Comparison of ENCODE assay signal across 8 mouse cellular contexts in the genomic region with DNA sequence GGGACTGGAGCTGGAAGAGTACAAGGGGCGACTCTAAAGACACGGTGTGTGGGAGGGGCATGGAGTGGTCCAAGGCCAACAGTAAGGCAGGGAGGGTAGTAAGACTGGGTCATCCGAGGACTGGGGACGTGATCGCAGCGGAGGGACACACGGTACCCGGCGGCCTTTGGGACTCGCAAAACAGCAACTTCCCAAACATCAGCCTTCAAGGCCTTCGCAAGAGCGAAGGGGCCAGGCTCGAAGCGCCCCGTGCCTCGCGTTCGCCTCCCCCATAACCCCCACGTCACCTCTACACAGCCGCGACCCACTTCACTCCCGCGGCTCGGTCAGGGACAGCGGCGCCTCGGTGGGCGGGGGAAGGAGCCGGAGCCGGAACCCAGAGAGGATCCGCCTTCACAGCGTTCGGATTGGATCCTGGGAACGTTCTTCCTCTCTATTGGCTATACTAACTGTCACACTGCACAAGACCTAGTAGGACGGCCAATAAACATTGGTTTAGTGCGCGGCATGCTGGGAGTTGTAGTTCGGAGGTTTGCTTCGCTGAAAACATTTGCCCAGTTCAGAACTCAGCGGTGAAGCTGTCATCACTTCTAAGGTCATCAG. TPM values are rescaled to one million over a fixed set of nuclear protein-coding genes. Genes with fewer than 3 reads are reported as not detected.
DNase-seq lines count a peak whose midpoint lies in the region; ATAC-seq lines count a peak whose summit lies in the region.

A gene (minus strand): TSS at position 345 of the 603 bp plus-strand sequence.

- H3K9ac ChIP-seq in intestine, embryonic 14.5 days (ENCODE audit: low read length) = peak within 1 kb of the TSS; percentile 81

- WGBS in intestine, embryonic 14.5 days = under 1% methylated on average over 40 of the region's 40 CpGs

- no peaks in the 10 kb centered on the region for H3K9me3 ChIP-seq in intestine, embryonic 14.5 days (ENCODE audit: control insufficient read depth, low read length)

- no peaks in the 10 kb centered on the region for H3K27me3 ChIP-seq in intestine, embryonic 14.5 days (replicated peaks; ENCODE audit: control insufficient read depth, insufficient read depth, low read length)

- H3K27ac ChIP-seq in intestine, embryonic 14.5 days (ENCODE audit: low read depth) = peak within 1 kb of the TSS; percentile 39; the same call in 1 of the 2 replicates

- peaks cover 6% of the 10 kb centered on the region; the same call in 1 of the 2 replicates for H3K4me1 ChIP-seq in intestine, embryonic 14.5 days (replicated peaks; ENCODE audit: control insufficient read depth, insufficient read depth, low read length)

- H3K36me3 ChIP-seq in intestine, embryonic 14.5 days (ENCODE audit: control insufficient read depth, insufficient read depth, low read length) = peaks cover 17% of the 10 kb centered on the region

- H3K4me2 ChIP-seq in intestine, embryonic 14.5 days (ENCODE audit: low read length) = peak within 1 kb of the TSS; percentile 74

- peak; percentile 85 to 87 for DNase-seq in adrenal gland, adult 18-20 months (ENCODE audit: low spot score in 2 of 2)
- peak; percentile 97 for DNase-seq in embryo, embryonic 11 days
- peak; percentile 95 for DNase-seq in gastrocnemius, postnatal 25 days
- DNase-seq in intestine, embryonic 14.5 days (ENCODE audit: low spot score) = peak; percentile 88
- DNase-seq in left cerebral cortex, postnatal 14 days (ENCODE audit: low spot score in 2 of 2) = peak; percentile 96 to 99
- peak; percentile 97 for DNase-seq in mesoderm, embryonic 11.5 days (ENCODE audit: low read depth, low spot score)
- DNase-seq in right cerebral cortex, postnatal 36 days (ENCODE audit: low spot score in 2 of 2) = peak; percentile 93 to 98
- DNase-seq in yolk sac, embryonic 10.5 days (ENCODE audit: low spot score) = peak; percentile 94

- peak within 1 kb of the TSS; percentile 85 for H3K4me3 ChIP-seq in intestine, embryonic 14.5 days (ENCODE audit: low read depth, low read length)

- intact Hi-C loops in left cerebral cortex, postnatal 14 days (cut with DNase I) = no loop called here

- peak; percentile 100 for ATAC-seq in intestine, embryonic 14.5 days (replicated peaks; ENCODE audit: low FRiP score, low TSS enrichment, low read depth)

RNA-seq across cellular contexts. Expression of the gene that starts here (rescaled TPM):
- total RNA-seq in adrenal gland, adult 18-20 months (2021) = 10 to 100 TPM; 12.0 to 19.4 TPM
- total RNA-seq in gastrocnemius, postnatal 25 days (2021) = 10 to 100 TPM; 16.3 to 17.5 TPM
- polyA plus RNA-seq in intestine, embryonic 14.5 days (2014; fragmentation: Nextera tagmentation; extraction: Ambion mirVana) = 6.7 and 7.7 TPM in 2 replicates
- total RNA-seq in left cerebral cortex, postnatal 14 days (2021) = 1 to 10 TPM; 6.2 to 8.1 TPM

Comparison
In these comparisons a context has a peak if more than half of its experiments do, and no peak if none do; other contexts are left out.
1. Peak in every context shown above with its lines: DNase-seq, ATAC-seq, H3K4me3 ChIP-seq and H3K27ac ChIP-seq.